Mouse (Mus musculus) midbrain, embryonic 14.5 days (tissue): ENCODE results near the gene Aldh1a3. TPM values are rescaled to one million over a fixed set of nuclear protein-coding genes. Genes with fewer than 3 reads are reported as not detected.

ENCODE experiments used
- ATAC-seq: fragments of 200-750 bp; cut with Nextera tagmentation; 2 replicates; pipeline ENCODE4 v1.8.0; 2017; ENCODE audit warnings: moderate number of reproducible peaks, moderate library complexity; ENCODE audit not compliant: low FRiP score, low TSS enrichment
- DNase-seq: peaks from one replicate; pipeline ENCODE4 v3.0.0-alpha.2; 2015
- H3K27ac ChIP-seq: fragments of 300-500 bp; sonication (generic); replicated peaks from 2 replicates; pipeline ENCODE4 v1.5.1; 2014; ENCODE audit warnings: mild to moderate bottlenecking, low read depth, low read length, moderate library complexity
- H3K27me3 ChIP-seq: fragments of 300-500 bp; sonication (generic); 2 replicates; pipeline ENCODE4 v1.6.1; 2014; ENCODE audit warnings: low read length, control low read depth, mixed read lengths; ENCODE audit not compliant: control insufficient read depth, insufficient read depth
- H3K36me3 ChIP-seq: fragments of 300-500 bp; sonication (generic); 2 replicates; pipeline ENCODE4 v1.6.1; 2014; ENCODE audit warnings: low read length, control low read depth; ENCODE audit not compliant: control insufficient read depth, insufficient read depth
- H3K4me1 ChIP-seq: fragments of 300-500 bp; sonication (generic); 2 replicates; pipeline ENCODE4 v1.6.1; 2014; ENCODE audit warnings: mild to moderate bottlenecking, antibody characterized with exemption, low read length, control low read depth; ENCODE audit not compliant: control insufficient read depth, insufficient read depth
- H3K4me2 ChIP-seq: fragments of 300-500 bp; sonication (generic); 2 replicates; pipeline ENCODE4 v1.6.1; 2014; ENCODE audit warnings: mild to moderate bottlenecking, low read length, moderate library complexity
- H3K4me3 ChIP-seq: fragments of 300-500 bp; sonication (generic); replicated peaks from 2 replicates; pipeline ENCODE4 v1.5.1; 2014; ENCODE audit warnings: low read depth, low read length
- H3K9ac ChIP-seq: fragments of 300-500 bp; sonication (generic); replicated peaks from 2 replicates; pipeline ENCODE4 v1.6.1; 2014; ENCODE audit warnings: mild to moderate bottlenecking, low read length, moderate library complexity
- H3K9me3 ChIP-seq: fragments of 300-500 bp; sonication (generic); 2 replicates; pipeline ENCODE4 v1.6.1; 2016; ENCODE audit warnings: low read length, control low read depth, mixed read lengths; ENCODE audit not compliant: control insufficient read depth
- WGBS: fragments of 180-500 bp; shearing (Covaris S2); extraction: QIAGEN DNeasy Blood & Tissue Kit; methylation state at CpG from one replicate; pipeline ENCODE4 v1.1.7; 2014; 5-methylcytosine and 5-hydroxymethylcytosine counted together
- polyA plus RNA-seq: library from polyadenylated mRNA; unstranded; fragments of >200 nt; fragmentation: Nextera tagmentation; extraction: Ambion mirVana; gene quantifications from 2 replicates; pipeline ENCODE4 v1.2.1, GENCODE M21; 2014

Aldh1a3 gene
- polyA plus RNA-seq, 1 experiment from 2014 or later, result 0.87 TPM

- no peak for DNase-seq
- 74% methylated on average over 3 of the region's 3 CpGs for WGBS
- ATAC-seq, result no peak
Observed at GRCm38 (mm10) chr7:66354911-66355310, 72.4 kb downstream of the Aldh1a3 start.

GRCm38 (mm10) chr7:66351074-66351473 lies 76.2 kb downstream of the Aldh1a3 start:
- no peak overlapping the region for H3K4me3 ChIP-seq
- no peaks in the 10 kb centered on the region for H3K36me3 ChIP-seq
- peaks cover 8% of the 10 kb centered on the region; the same call in 1 of the 2 replicates for H3K4me1 ChIP-seq
- no peak overlapping the region for H3K9ac ChIP-seq
- no peak overlapping the region for H3K27ac ChIP-seq
- H3K4me2 ChIP-seq, result no peak overlapping the region
- H3K9me3 ChIP-seq, result no peaks in the 10 kb centered on the region
- WGBS, result 87% methylated on average over 4 of the region's 4 CpGs
- no peaks in the 10 kb centered on the region for H3K27me3 ChIP-seq
- ATAC-seq, result no peak
- DNase-seq, result no peak

More at GRCm38 (mm10) chr7:66354911-66355310, 72.4 kb downstream of the Aldh1a3 start:
- Histone ChIP-seq H3K27ac (no peak overlapping the region), H3K27me3 (no peaks in the 10 kb centered on the region), H3K9ac (no peak overlapping the region), H3K4me3 (no peak overlapping the region), H3K4me1 (no peaks in the 10 kb centered on the region), H3K36me3 (no peaks in the 10 kb centered on the region), H3K9me3 (no peaks in the 10 kb centered on the region), H3K4me2 (no peak overlapping the region)

- Histone ChIP-seq H3K4me1 (peaks cover 8% of the 10 kb centered on the region; the same call in 1 of the 2 replicates), H3K4me3 (no peak overlapping the region), H3K36me3 (no peaks in the 10 kb centered on the region), H3K4me2 (no peak overlapping the region), H3K27ac (no peak overlapping the region), H3K27me3 (no peaks in the 10 kb centered on the region), H3K9ac (no peak overlapping the region), H3K9me3 (no peaks in the 10 kb centered on the region)
- no peak for ATAC-seq
- WGBS, result 75% methylated on average over 11 of the region's 11 CpGs
- no peak for DNase-seq
Observed at GRCm38 (mm10) chr7:66349670-66350069, 77.6 kb downstream of the Aldh1a3 start.

GRCm38 (mm10) chr7:66348588-66348987 lies 78.7 kb downstream of the Aldh1a3 start:
- Histone ChIP-seq H3K4me2 (no peak overlapping the region), H3K36me3 (no peaks in the 10 kb centered on the region), H3K4me3 (no peak overlapping the region), H3K9me3 (no peaks in the 10 kb centered on the region), H3K27ac (no peak overlapping the region), H3K27me3 (no peaks in the 10 kb centered on the region), H3K9ac (no peak overlapping the region), H3K4me1 (peaks cover 8% of the 10 kb centered on the region; the same call in 1 of the 2 replicates)
- WGBS, result 88% methylated on average over 10 of the region's 10 CpGs
- no peak for ATAC-seq
- no peak for DNase-seq

DNA sequence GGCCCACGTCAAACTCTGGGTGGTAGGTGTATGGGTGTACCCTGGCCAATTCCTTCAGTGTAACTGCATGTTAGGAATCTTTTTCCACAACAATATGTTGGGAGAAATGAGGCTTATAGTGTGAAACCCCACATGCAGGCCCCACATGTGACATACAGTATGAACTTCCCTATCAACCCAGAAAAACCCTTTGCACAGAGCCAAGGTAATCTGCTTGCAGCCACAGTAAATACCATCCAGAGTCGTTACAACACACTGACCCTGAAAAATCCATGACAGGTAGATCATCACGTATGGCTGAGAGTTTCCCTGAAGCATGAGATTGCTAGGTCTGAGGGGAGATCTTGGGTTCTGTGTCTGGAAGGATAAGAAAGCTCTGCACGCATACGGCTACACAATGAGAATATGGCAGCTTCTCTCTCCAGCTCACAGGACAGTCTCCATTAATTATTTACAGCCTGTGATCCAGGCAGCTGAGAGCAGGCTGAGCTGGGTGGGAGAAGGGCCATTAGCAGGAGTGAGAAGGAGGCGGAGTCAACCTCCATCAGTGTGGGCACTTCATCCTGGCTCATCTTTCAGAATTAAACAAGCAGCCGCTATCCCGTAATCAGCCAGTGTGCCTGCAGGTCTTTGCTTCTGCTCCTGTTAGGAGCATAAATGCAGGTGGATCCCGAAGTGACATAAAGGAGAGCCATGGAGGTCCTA lies 80.2 kb downstream of the Aldh1a3 start:
- no peak overlapping the region for H3K9ac ChIP-seq
- 0 out of 2 replicates have a peak overlapping the region, but pooled peaks have one; percentile 1 for H3K4me2 ChIP-seq
- no peaks in the 10 kb centered on the region for H3K36me3 ChIP-seq
- WGBS, result 43% methylated on average over 9 of the region's 9 CpGs
- no peak overlapping the region for H3K4me3 ChIP-seq
- no peaks in the 10 kb centered on the region for H3K27me3 ChIP-seq
- peak overlapping the region; percentile 58; the same call in 1 of the 2 replicates for H3K27ac ChIP-seq
- peaks cover 8% of the 10 kb centered on the region; the same call in 1 of the 2 replicates for H3K4me1 ChIP-seq
- H3K9me3 ChIP-seq, result no peaks in the 10 kb centered on the region
- DNase-seq, result peak; percentile 68
- peak; percentile 82 for ATAC-seq

GRCm38 (mm10) chr7:66343307-66343706 lies 84.0 kb downstream of the Aldh1a3 start:
- Histone ChIP-seq H3K36me3 (no peaks in the 10 kb centered on the region), H3K27me3 (no peaks in the 10 kb centered on the region), H3K4me3 (no peak overlapping the region), H3K4me2 (no peak overlapping the region), H3K4me1 (peaks cover 8% of the 10 kb centered on the region; the same call in 1 of the 2 replicates), H3K9ac (no peak overlapping the region), H3K27ac (no peak overlapping the region), H3K9me3 (no peaks in the 10 kb centered on the region)
- DNase-seq (no peak), ATAC-seq (no peak)
- WGBS, result 93% methylated on average over 5 of the region's 5 CpGs

GRCm38 (mm10) chr7:66342831-66343230 lies 84.5 kb downstream of the Aldh1a3 start:
- no peak overlapping the region for H3K4me3 ChIP-seq
- no peak overlapping the region for H3K4me2 ChIP-seq
- DNase-seq (no peak), ATAC-seq (no peak)
- no peaks in the 10 kb centered on the region for H3K27me3 ChIP-seq
- WGBS, result 82% methylated on average over 6 of the region's 6 CpGs
- peaks cover 8% of the 10 kb centered on the region; the same call in 1 of the 2 replicates for H3K4me1 ChIP-seq
- H3K9ac ChIP-seq, result no peak overlapping the region
- H3K36me3 ChIP-seq, result no peaks in the 10 kb centered on the region
- H3K9me3 ChIP-seq, result no peaks in the 10 kb centered on the region
- no peak overlapping the region for H3K27ac ChIP-seq

- 39% methylated on average over 4 of the region's 4 CpGs for WGBS
Observed at GRCm38 (mm10) chr7:66342323-66342722, 85.0 kb downstream of the Aldh1a3 start.

More at GRCm38 (mm10) chr7:66342323-66342722, 85.0 kb downstream of the Aldh1a3 start:
- ATAC-seq (no peak), DNase-seq (peak; percentile 49)
- no peaks in the 10 kb centered on the region for H3K36me3 ChIP-seq
- H3K9ac ChIP-seq, result no peak overlapping the region
- no peaks in the 10 kb centered on the region for H3K9me3 ChIP-seq
- no peak overlapping the region for H3K4me3 ChIP-seq
- H3K27me3 ChIP-seq, result no peaks in the 10 kb centered on the region
- H3K27ac ChIP-seq, result no peak overlapping the region
- no peak overlapping the region for H3K4me2 ChIP-seq
- 0 out of 2 replicates have a peak, but pooled peaks cover 4% of the 10 kb centered on the region for H3K4me1 ChIP-seq
